Mouse (Mus musculus): ENCODE data around the gene Tmem221.

Tmem221 gene

DNA sequence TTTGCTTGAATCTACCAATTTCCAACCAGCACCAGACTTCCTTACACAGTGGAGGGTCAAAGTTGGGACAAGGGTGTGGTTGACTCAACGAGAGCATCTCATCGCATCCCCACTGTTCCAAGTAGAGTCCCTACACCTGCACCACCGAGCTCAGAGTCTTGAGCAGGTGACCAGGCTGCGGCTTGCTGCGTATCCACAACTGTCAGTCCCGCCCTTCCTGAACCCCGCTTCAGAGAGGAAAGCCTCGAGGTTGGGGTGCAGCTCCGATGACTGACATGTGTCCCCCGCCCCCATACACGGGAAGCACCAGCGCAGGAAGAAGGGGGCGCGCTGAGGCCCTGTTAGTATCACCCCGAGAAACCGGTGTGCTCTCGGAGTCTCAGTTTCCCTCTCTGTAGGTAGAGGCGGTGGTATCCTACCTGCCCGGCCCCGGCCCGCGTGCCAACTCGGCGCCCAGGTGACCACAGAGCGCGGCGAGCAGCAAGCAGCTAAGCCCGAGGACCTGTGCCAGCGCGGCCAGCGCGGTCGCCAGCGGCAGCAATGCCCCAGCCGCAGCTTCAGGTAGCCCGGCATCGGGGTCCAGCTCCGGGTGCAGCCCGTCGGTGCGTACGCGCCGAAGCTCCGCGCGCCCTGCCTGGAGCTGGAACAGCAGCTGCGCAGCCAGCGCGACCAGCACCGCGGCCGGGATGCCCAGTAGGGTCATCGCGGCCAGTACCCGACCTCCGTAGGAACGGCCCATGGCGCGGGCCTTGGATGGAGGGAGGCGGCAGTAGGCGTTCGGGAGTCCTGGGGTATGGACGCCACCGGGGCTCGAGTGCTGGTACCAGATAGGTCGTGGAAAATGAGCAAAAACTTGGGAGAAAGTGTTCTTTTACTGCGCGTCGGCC lies at the start of gene Tmem221:
Gene Tmem221 (minus strand): TSS at position 801 of the 887 bp plus-strand sequence.
- DNase-seq (ENCODE audit: low spot score) = no peak

DNA sequence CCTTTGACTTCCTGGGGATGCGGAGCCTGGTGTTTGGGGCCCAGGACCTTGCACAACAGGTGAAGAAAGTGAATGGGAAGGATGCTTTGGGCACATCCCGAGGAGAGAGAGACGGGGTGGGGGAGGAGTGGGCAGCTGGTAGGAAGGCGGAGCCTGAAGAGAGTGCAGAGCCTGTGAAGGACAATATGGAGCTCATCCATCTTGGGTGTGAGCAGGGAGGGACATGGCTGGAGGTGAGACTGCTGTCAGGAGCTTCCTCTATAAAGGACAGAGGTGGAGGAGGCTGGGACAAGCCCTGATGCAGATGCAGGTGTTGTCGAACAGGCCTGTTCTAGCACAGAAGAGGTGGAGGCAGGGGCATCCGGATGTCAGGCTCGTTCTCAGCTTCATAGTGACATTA lies 45.4 kb upstream of the Tmem221 start:
- DNase-seq (ENCODE audit: low spot score) = no peak

DNA sequence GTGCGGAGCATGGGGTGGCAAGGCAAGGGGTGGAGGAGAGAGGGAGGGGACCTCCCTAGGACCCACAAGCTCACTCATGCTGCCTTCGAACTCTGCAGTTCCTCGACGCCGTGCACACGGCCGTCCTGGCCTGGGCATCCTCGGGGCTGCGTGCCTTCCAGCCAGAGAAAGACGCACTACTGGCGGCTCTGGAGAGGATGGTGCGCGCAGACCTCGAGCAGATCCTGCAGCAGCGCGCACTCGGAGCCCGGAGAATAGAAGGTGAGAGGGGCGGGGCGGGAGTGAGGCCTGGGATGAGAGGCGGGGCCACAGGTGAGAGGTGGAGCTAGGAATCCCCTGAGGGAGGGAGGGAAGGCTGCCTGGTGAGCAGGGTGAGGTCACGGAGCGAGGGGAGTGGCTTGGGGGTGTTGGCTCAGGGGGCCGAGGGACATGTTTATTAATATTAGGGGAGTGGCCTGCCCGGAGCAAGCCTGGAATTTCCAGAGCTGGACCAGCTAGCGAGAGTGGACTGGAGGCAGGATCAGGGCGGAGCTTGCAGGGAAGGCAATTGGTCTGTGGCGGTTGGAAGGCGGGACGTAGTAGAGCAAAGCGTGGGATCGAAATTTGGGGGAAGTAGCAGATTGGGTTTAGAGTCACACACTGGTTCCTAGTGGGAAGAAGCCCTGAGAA lies 44.1 kb upstream of the Tmem221 start:
- DNase-seq (ENCODE audit: low spot score) = peak; percentile 45

- no peak for DNase-seq (ENCODE audit: low spot score)
These were observed 43.4 kb upstream of the Tmem221 start for GRCm38 (mm10) chr8:71601939-71602665.

DNA sequence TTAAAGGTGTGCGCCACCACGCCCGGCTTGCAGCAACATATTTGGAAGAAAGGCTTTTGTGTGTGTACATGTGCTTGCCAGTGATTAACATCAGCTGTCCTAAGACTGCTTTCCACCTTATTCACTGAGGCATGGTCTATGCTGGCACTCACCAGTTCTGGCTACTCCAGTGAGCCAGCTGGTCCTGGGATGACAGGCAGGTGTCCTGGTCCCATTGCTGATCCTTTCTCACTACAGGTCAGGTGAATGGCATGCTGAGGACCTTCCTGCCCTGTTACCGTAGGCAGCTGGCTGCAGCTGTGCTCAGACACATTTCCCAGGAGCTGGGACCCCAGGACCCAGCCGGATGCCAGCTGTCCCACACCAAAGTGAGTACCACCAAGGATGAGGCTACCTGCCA lies 40.2 kb upstream of the Tmem221 start:
- no peak for DNase-seq (ENCODE audit: low spot score)

DNA sequence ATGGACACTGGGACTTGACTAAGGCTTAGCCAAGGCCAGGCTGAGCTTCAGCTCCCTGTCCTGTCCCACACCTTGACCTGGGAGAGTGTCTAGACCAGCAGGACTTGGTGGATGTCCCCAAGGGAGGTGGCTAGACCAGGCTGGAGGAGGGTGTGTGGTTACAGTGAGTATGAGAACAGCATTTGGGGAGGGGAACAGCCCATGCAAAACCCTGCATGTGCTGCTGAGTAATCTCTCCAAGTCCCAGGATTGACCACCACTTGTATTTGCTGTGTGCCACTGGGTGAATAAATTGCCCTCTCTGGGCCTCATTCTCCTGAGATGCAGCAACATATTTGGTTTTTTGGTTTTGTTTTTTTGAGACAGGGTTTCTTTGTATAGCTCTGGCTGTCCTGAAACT lies 39.7 kb upstream of the Tmem221 start:
- DNase-seq (ENCODE audit: low spot score) = no peak

- no peak for DNase-seq (ENCODE audit: low spot score)
These were observed 38.8 kb upstream of the Tmem221 start, which contains the start of gene Fam129c for GRCm38 (mm10) chr8:71597451-71597850. TSS of gene Fam129c (plus strand) at chr8:71597648.

- no peak for DNase-seq (ENCODE audit: low spot score)
These were observed 38.1 kb upstream of the Tmem221 start for GRCm38 (mm10) chr8:71596798-71597197.

DNA sequence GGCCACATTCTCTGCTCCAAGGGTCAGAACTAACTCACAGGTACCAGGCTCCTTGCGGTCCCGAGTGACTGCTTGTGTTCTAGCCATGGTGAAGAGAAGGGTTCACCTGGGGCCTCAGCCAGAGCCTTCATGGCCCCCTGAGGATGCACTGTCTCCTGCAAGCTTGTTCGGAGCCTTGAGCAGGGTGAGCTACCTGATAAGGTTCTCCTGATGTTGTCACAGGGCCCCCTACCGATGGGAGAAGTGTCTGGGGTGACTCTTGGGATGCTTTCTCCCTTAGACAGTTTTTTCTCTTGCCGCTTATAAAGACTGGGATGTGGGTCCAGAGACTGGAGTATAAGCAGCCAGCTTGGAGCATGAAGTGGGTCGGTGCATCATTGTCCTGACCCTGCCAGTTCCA lies 37.7 kb upstream of the Tmem221 start:
- DNase-seq (ENCODE audit: low spot score) = no peak

- peak; percentile 65 for DNase-seq (ENCODE audit: low spot score)
These were observed 37.2 kb upstream of the Tmem221 start for GRCm38 (mm10) chr8:71595862-71596261.

- no peak for DNase-seq (ENCODE audit: low spot score)
These were observed 35.7 kb upstream of the Tmem221 start for GRCm38 (mm10) chr8:71594324-71594722.

- no peak for DNase-seq (ENCODE audit: low spot score)
These were observed 35.1 kb upstream of the Tmem221 start for GRCm38 (mm10) chr8:71593556-71594323.

DNA sequence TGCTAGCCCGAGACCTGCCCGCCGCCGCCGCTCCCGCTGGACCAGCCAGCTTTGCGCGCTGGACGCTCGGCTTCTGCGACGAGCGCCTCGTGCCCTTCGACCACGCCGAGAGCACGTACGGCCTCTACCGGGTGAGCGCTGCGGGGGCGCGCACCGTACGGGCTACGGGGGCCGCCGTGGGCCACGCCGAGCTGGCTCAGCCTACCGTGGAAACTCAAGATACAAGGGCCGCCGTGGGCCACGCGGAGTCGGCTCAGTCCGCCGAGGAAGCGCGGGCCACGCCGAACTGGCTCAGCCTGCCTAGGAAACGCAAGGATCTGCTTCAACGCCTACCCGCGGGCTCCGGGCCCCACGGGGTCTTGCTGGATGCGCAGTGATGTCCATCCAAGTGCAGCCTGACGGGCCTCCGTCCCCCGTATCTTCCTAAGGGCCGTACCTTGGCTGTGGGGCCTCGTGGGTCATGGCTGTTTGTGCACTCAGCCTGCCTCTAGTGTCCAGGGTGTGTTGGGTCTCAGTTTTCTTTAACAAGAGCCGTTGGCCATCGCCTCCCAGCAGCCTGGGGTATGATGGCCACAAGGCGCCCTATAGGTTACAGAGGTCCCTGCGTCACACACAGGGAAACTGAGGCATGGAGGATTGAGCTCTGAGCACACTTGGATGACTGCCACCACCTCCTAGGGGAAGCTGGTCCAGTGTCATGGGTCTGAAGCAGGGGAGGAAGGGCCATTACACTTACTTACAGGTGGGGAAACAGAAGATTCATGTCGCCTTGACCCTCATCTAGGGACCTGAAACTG lies 33.9 kb upstream of the Tmem221 start:
- DNase-seq (ENCODE audit: low spot score) = no peak

DNA sequence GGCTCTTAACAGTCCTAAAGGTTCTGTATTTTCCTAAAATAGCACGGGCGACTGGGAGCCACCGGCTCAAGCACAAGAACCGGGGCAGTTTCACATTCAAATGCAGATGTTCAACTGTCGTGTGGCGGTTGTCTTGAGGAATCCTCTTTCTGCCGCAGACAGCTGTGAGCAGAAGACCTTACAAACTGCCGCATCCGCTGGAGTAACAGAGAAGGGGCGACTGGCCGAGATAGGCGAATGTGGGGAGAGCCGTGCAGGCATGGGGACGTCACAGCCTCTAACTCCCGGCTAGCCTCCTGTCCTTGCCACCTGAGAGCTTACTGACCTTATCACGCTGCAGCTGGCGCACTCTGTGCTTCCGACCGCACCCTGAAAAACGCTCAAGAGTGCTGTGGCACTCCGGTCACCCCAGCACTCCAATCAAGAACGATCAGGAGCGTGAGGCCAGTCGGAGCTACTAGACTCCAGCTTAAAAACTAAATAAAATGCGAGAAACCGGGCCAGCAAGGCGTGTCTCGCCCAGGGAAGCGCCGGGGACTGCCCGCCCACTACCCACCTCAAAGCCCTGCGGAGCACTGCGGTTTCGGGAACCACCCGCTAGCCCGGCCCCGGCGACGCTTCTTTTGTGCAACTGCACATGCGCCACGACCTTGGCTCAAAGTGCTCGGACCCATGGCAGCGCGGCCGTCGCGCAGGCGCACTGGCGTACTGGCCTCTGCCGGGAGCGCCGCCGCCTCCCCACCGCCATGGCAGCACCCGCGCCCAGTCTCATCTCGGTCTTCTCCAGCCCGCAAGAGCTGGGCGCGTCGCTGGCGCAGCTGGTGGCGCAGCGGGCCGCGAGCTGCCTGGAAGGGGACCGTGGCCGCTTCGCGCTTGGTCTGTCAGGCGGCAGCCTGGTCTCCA lies 33.1 kb upstream of the Tmem221 start, which contains the start of gene Pgls:
Gene Pgls (plus strand): TSS at position 706 of the 903 bp plus-strand sequence.
- peak; percentile 85 for DNase-seq (ENCODE audit: low spot score)

- no peak for DNase-seq (ENCODE audit: low spot score)
These were observed 32.3 kb upstream of the Tmem221 start for GRCm38 (mm10) chr8:71591017-71591416.

DNA sequence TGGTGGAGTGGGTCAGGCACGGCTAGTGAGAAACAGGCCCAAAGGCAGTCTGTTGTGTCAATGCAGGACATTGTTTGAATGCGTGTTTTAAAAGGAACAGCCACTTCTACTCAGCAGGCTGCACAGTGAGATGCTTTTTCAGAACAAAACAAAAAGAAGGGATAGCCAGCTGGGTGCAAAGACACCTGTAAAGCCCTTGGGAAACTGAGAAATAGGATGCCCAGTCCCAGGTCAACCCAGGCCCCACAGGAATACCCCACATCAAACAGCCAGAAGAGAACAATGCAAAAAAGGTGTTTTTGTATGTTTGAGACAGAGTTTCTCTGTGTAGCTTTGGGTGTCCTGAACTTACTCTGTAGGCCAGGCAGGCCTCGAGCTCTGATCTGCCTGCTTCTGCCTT lies 30.1 kb upstream of the Tmem221 start:
- no peak for DNase-seq (ENCODE audit: low spot score)

DNA sequence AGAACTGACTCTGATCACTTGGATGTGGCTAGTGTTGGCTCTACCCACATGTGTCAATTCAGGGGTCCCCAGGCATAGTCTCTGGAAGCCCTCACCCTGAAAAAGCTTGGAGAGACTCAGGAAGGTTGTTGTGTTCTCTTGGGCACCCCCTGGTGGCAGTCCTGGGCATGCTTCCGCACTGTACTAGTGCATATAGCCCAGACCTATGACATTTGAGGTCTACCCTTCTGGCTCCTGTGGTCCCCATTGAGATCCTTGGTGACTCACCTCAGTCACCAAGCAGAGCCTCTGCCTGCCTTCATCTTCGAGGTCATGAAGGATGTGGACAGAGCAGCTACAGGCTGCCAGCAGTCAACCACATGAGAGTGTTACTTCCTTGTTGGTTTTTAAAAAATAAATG lies 28.2 kb upstream of the Tmem221 start:
- no peak for DNase-seq (ENCODE audit: low spot score)

DNA sequence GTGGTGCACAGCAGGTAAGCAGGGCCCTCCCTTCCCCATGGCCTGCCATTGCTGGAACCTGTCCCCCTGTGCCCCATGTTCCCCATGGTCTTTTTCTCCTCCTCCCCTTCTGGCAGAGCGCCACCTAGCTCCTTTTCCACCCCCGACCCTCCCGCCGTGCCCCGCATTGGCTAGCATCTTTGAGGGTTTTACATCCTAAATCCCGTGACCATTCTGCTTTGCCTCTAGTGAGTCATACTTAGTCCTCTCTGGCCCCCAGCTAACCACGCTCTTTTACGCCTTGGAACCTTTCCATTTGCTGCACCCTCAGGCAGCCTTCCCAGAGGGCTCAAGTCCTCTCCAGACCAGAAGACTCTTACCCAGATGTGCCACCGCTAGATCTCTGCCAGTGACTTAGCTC lies 21.5 kb upstream of the Tmem221 start:
- no peak for DNase-seq (ENCODE audit: low spot score)

DNA sequence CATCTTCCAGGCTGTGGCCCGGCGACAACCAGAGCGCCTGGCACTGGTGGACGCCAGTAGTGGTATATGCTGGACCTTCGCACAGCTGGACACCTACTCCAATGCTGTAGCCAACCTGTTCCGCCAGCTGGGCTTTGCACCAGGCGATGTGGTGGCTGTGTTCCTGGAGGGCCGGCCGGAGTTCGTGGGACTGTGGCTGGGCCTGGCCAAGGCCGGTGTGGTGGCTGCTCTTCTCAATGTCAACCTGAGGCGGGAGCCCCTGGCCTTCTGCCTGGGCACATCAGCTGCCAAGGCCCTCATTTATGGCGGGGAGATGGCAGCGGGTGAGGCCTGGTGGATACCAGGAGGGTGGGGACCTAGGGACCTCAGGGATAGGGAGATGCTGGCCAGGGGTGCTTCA lies 20.8 kb upstream of the Tmem221 start:
- no peak for DNase-seq (ENCODE audit: low spot score)

GRCm38 (mm10) chr8:71579009-71579408 lies 20.3 kb upstream of the Tmem221 start:
- no peak for DNase-seq (ENCODE audit: low spot score)

Data from urinary bladder, postnatal 10 days (tissue).